ENCODE assay signal across 35 mouse cellular contexts in genomic region chr3:49805511-49805910, GRCm38 (mm10). TPM values are rescaled to one million over a fixed set of nuclear protein-coding genes. Genes with fewer than 3 reads are reported as not detected.
"Had no signal": no experiment of that assay in that cellular context is flagged by ENCODE, and none has a peak within 500 bp of the region (broad histone marks: within the 10 kb centered on the region; RNA-seq: fewer than 3 reads in every experiment).

No protein-coding gene starts in this region.

- H3K4me1 ChIP-seq: hindbrain, embryonic 12.5 days; hindbrain, embryonic 13.5 days; hindbrain, embryonic 15.5 days had no signal

- ATAC-seq: hindbrain, embryonic 16.5 days; hindbrain, postnatal 0 days; inflammation-experienced regulatory T-cells, adult 6 months; intestine, embryonic 15.5 days; intestine, embryonic 16.5 days; intestine, postnatal 0 days had no signal

- H3K27me3 ChIP-seq: heart, embryonic 12.5 days; heart, embryonic 13.5 days; heart, embryonic 15.5 days; hindbrain, embryonic 12.5 days; hindbrain, embryonic 13.5 days; hindbrain, embryonic 15.5 days; intestine, embryonic 15.5 days; kidney, embryonic 15.5 days had no signal

- DNase-seq: heart, postnatal 10 days; heart, postnatal 14 days; heart, postnatal 36 days; heart, postnatal 4 days; kidney, adult 11 months; kidney, adult 18-20 months; kidney, adult 2 months; kidney, adult 8-10 months; kidney, adult 9 months; kidney, postnatal 10 days; kidney, postnatal 14 days; kidney, postnatal 25 days; kidney, postnatal 36 days; kidney, postnatal 4 days; layer of hippocampus, adult 9-11 months; layer of hippocampus, postnatal 36 days had no signal

- H3K9me3 ChIP-seq: heart, embryonic 10.5 days; heart, embryonic 12.5 days; heart, embryonic 13.5 days; heart, embryonic 15.5 days; hindbrain, embryonic 10.5 days; hindbrain, embryonic 12.5 days; hindbrain, embryonic 13.5 days; hindbrain, embryonic 15.5 days; intestine, embryonic 15.5 days; kidney, embryonic 15.5 days had no signal

- H3K4me2 ChIP-seq: heart, embryonic 11.5 days; heart, embryonic 12.5 days; heart, embryonic 13.5 days; heart, embryonic 15.5 days; hindbrain, embryonic 12.5 days; hindbrain, embryonic 13.5 days; hindbrain, embryonic 14.5 days; hindbrain, embryonic 15.5 days; intestine, embryonic 15.5 days; kidney, embryonic 15.5 days had no signal

- H3K4me3 ChIP-seq: heart, embryonic 10.5 days; heart, embryonic 12.5 days; heart, embryonic 13.5 days; heart, embryonic 15.5 days; hindbrain, embryonic 10.5 days; hindbrain, embryonic 12.5 days; hindbrain, embryonic 13.5 days; hindbrain, embryonic 15.5 days; intestine, embryonic 15.5 days; kidney, embryonic 15.5 days; layer of hippocampus, adult 2 months had no signal

- H3K27ac ChIP-seq: heart, embryonic 10.5 days; heart, embryonic 13.5 days; heart, embryonic 15.5 days; hindbrain, embryonic 10.5 days; hindbrain, embryonic 12.5 days; hindbrain, embryonic 13.5 days; hindbrain, embryonic 14.5 days; hindbrain, embryonic 15.5 days; hindbrain, postnatal 0 days; intestine, embryonic 15.5 days; kidney, embryonic 15.5 days; kidney, postnatal 0 days; layer of hippocampus, adult 2 months had no signal

- H3K9ac ChIP-seq: heart, embryonic 12.5 days; heart, embryonic 13.5 days; heart, embryonic 15.5 days; hindbrain, embryonic 12.5 days; hindbrain, embryonic 13.5 days; hindbrain, embryonic 14.5 days; hindbrain, embryonic 15.5 days; intestine, embryonic 15.5 days; kidney, embryonic 15.5 days had no signal

- H3K36me3 ChIP-seq: heart, embryonic 10.5 days; heart, embryonic 12.5 days; heart, embryonic 13.5 days; heart, embryonic 15.5 days; hindbrain, embryonic 10.5 days; hindbrain, embryonic 12.5 days; hindbrain, embryonic 13.5 days; hindbrain, embryonic 15.5 days; intestine, embryonic 15.5 days; kidney, embryonic 15.5 days had no signal

RNA-seq across cellular contexts. Expression of gene Pcdh18, which starts 48.4 kb away (rescaled TPM):
- polyA plus RNA-seq: inflammation-experienced regulatory T-cells, adult 6 months had no signal
